Mouse (Mus musculus) forebrain, embryonic 11.5 days (tissue): Measurements from ENCODE around the gene Ccdc148. TPM values are rescaled to one million over a fixed set of nuclear protein-coding genes. Genes with fewer than 3 reads are reported as not detected.

Source experiments
- ATAC-seq: fragments of 200-750 bp; cut with Nextera tagmentation; replicated peaks from 2 replicates; pipeline ENCODE4 v1.8.0; 2017; ENCODE audit warnings: moderate TSS enrichment; ENCODE audit not compliant: low FRiP score
- DNase-seq: peaks from one replicate; pipeline ENCODE4 v3.0.0-alpha.2; 2017; ENCODE audit warnings: low spot score
- H3K27ac ChIP-seq: fragments of 300-500 bp; sonication (generic); 2 replicates; pipeline ENCODE4 v1.5.1; 2014; ENCODE audit warnings: low read depth, low read length
- H3K27me3 ChIP-seq: fragments of 300-500 bp; sonication (generic); 2 replicates; pipeline ENCODE4 v1.6.1; 2014; ENCODE audit warnings: mild to moderate bottlenecking, low read length, mixed read lengths; ENCODE audit not compliant: control insufficient read depth, insufficient read depth
- H3K36me3 ChIP-seq: fragments of 300-500 bp; sonication (generic); 2 replicates; pipeline ENCODE4 v1.6.1; 2014; ENCODE audit warnings: mild to moderate bottlenecking, low read length, moderate library complexity, mixed read lengths; ENCODE audit not compliant: control insufficient read depth, insufficient read depth
- H3K4me1 ChIP-seq: fragments of 300-500 bp; sonication (generic); replicated peaks from 2 replicates; pipeline ENCODE4 v1.6.1; 2014; ENCODE audit warnings: low read length, mixed read lengths; ENCODE audit not compliant: control insufficient read depth, insufficient read depth
- H3K4me2 ChIP-seq: fragments of 300-500 bp; sonication (generic); 2 replicates; pipeline ENCODE4 v1.6.1; 2014; ENCODE audit warnings: low read depth, mild to moderate bottlenecking, low read length, moderate library complexity, mixed read lengths; ENCODE audit not compliant: severe bottlenecking
- H3K4me3 ChIP-seq: fragments of 300-500 bp; sonication (generic); 2 replicates; pipeline ENCODE4 v1.5.1; 2014; ENCODE audit warnings: low read depth, low read length
- H3K9ac ChIP-seq: fragments of 300-500 bp; sonication (generic); 2 replicates; pipeline ENCODE4 v1.6.1; 2014; ENCODE audit warnings: low read length
- H3K9me3 ChIP-seq: fragments of 300-500 bp; sonication (generic); 2 replicates; pipeline ENCODE4 v1.6.1; 2016; ENCODE audit warnings: low read length, mixed read lengths; ENCODE audit not compliant: control insufficient read depth
- WGBS: fragments of 180-500 bp; shearing (Covaris S2); extraction: QIAGEN DNeasy Blood & Tissue Kit; methylation state at CpG from one replicate; pipeline ENCODE4 v1.1.7; 2014; 5-methylcytosine and 5-hydroxymethylcytosine counted together
- polyA plus RNA-seq: library from polyadenylated mRNA; unstranded; fragments of >200 nt; fragmentation: Nextera tagmentation; extraction: Ambion mirVana; gene quantifications from 2 replicates; pipeline ENCODE4 v1.2.1, GENCODE M21; 2014

Gene Ccdc148
- polyA plus RNA-seq, 1 experiment from 2014 or later = 0.68 TPM

- Histone ChIP-seq H3K4me2 (no peak overlapping the region), H3K27ac (no peak overlapping the region), H3K4me3 (no peak overlapping the region), H3K36me3 (no peaks in the 10 kb centered on the region), H3K4me1 (no peaks in the 10 kb centered on the region), H3K27me3 (no peaks in the 10 kb centered on the region), H3K9ac (no peak overlapping the region), H3K9me3 (no peaks in the 10 kb centered on the region)
- DNase-seq (no peak), ATAC-seq (no peak)
- 84% methylated on average over 3 of the region's 3 CpGs for WGBS
Measured at GRCm38 (mm10) chr2:59200511-59200910, 40.0 kb upstream of the Ccdc148 start.

GRCm38 (mm10) chr2:59199476-59199976 lies 39.0 kb upstream of the Ccdc148 start:
- Histone ChIP-seq H3K4me3 (no peak overlapping the region), H3K4me1 (no peaks in the 10 kb centered on the region), H3K9me3 (no peaks in the 10 kb centered on the region), H3K27ac (no peak overlapping the region), H3K36me3 (no peaks in the 10 kb centered on the region), H3K27me3 (no peaks in the 10 kb centered on the region), H3K4me2 (no peak overlapping the region), H3K9ac (no peak overlapping the region)
- DNase-seq = no peak
- WGBS = 95% methylated on average over 5 of the region's 5 CpGs
- no peak for ATAC-seq

GRCm38 (mm10) chr2:59197156-59197555 lies 36.7 kb upstream of the Ccdc148 start:
- DNase-seq (no peak), ATAC-seq (no peak)
- H3K9ac ChIP-seq = no peak overlapping the region
- H3K36me3 ChIP-seq = no peaks in the 10 kb centered on the region
- no peaks in the 10 kb centered on the region for H3K9me3 ChIP-seq
- H3K4me2 ChIP-seq = no peak overlapping the region
- no peak overlapping the region for H3K27ac ChIP-seq
- H3K4me3 ChIP-seq = no peak overlapping the region
- H3K4me1 ChIP-seq = no peaks in the 10 kb centered on the region
- WGBS = 86% methylated on average over 4 of the region's 4 CpGs
- H3K27me3 ChIP-seq = no peaks in the 10 kb centered on the region

- no peaks in the 10 kb centered on the region for H3K4me1 ChIP-seq
- 85% methylated on average over 5 of the region's 5 CpGs for WGBS
- ATAC-seq = no peak
- no peak overlapping the region for H3K9ac ChIP-seq
- no peak overlapping the region for H3K4me3 ChIP-seq
- no peak overlapping the region for H3K27ac ChIP-seq
- no peaks in the 10 kb centered on the region for H3K9me3 ChIP-seq
- H3K4me2 ChIP-seq = no peak overlapping the region
- no peaks in the 10 kb centered on the region for H3K27me3 ChIP-seq
- H3K36me3 ChIP-seq = no peaks in the 10 kb centered on the region
- no peak for DNase-seq
Measured at GRCm38 (mm10) chr2:59193117-59193516, 32.6 kb upstream of the Ccdc148 start.

GRCm38 (mm10) chr2:59191466-59191865 lies 31.0 kb upstream of the Ccdc148 start:
- Histone ChIP-seq H3K4me1 (no peaks in the 10 kb centered on the region), H3K4me3 (no peak overlapping the region), H3K4me2 (no peak overlapping the region), H3K36me3 (no peaks in the 10 kb centered on the region), H3K27ac (no peak overlapping the region), H3K27me3 (no peaks in the 10 kb centered on the region), H3K9ac (no peak overlapping the region), H3K9me3 (no peaks in the 10 kb centered on the region)
- 91% methylated on average over 8 of the region's 8 CpGs for WGBS
- no peak for DNase-seq
- no peak for ATAC-seq

- H3K9me3 ChIP-seq = no peaks in the 10 kb centered on the region
- ATAC-seq (no peak), DNase-seq (no peak)
- H3K27ac ChIP-seq = no peak overlapping the region
- no peaks in the 10 kb centered on the region for H3K27me3 ChIP-seq
- H3K36me3 ChIP-seq = no peaks in the 10 kb centered on the region
- H3K4me1 ChIP-seq = no peaks in the 10 kb centered on the region
- no peak overlapping the region for H3K9ac ChIP-seq
- H3K4me2 ChIP-seq = no peak overlapping the region
- 90% methylated on average over 10 of the region's 10 CpGs for WGBS
- H3K4me3 ChIP-seq = no peak overlapping the region
Measured at GRCm38 (mm10) chr2:59190186-59190585, 29.7 kb upstream of the Ccdc148 start.

- no peaks in the 10 kb centered on the region for H3K9me3 ChIP-seq
- H3K4me3 ChIP-seq = no peak overlapping the region
- H3K4me1 ChIP-seq = no peaks in the 10 kb centered on the region
- H3K36me3 ChIP-seq = no peaks in the 10 kb centered on the region
- DNase-seq (no peak), ATAC-seq (no peak)
- WGBS = 91% methylated on average over 5 of the region's 5 CpGs
- no peaks in the 10 kb centered on the region for H3K27me3 ChIP-seq
- H3K27ac ChIP-seq = no peak overlapping the region; the same call in 1 of the 2 replicates
- no peak overlapping the region for H3K9ac ChIP-seq
- no peak overlapping the region for H3K4me2 ChIP-seq
Measured at GRCm38 (mm10) chr2:59189661-59190185, 29.2 kb upstream of the Ccdc148 start.

GRCm38 (mm10) chr2:59188306-59188705 lies 27.8 kb upstream of the Ccdc148 start:
- no peaks in the 10 kb centered on the region for H3K4me1 ChIP-seq
- no peak overlapping the region for H3K27ac ChIP-seq
- H3K9ac ChIP-seq = no peak overlapping the region
- ATAC-seq (no peak), DNase-seq (no peak)
- no peak overlapping the region for H3K4me3 ChIP-seq
- H3K9me3 ChIP-seq = no peaks in the 10 kb centered on the region
- no peaks in the 10 kb centered on the region for H3K27me3 ChIP-seq
- H3K36me3 ChIP-seq = no peaks in the 10 kb centered on the region
- WGBS = 90% methylated on average over 8 of the region's 8 CpGs
- no peak overlapping the region for H3K4me2 ChIP-seq

GRCm38 (mm10) chr2:59186966-59187365 lies 26.5 kb upstream of the Ccdc148 start:
- no peak for DNase-seq
- WGBS = 96% methylated on average over 6 of the region's 6 CpGs
- H3K4me2 ChIP-seq = no peak overlapping the region
- no peaks in the 10 kb centered on the region for H3K36me3 ChIP-seq
- ATAC-seq = no peak
- H3K27ac ChIP-seq = no peak overlapping the region
- no peaks in the 10 kb centered on the region for H3K27me3 ChIP-seq
- H3K4me3 ChIP-seq = no peak overlapping the region
- H3K9ac ChIP-seq = no peak overlapping the region
- no peaks in the 10 kb centered on the region for H3K4me1 ChIP-seq
- H3K9me3 ChIP-seq = no peaks in the 10 kb centered on the region
